Mouse (Mus musculus) megakaryocyte, embryonic 14.5 days (primary cell): ENCODE results near the gene Mtg1.

Experiments used
- FLI1 ChIP-seq: IDR thresholded peaks from 2 replicates; pipeline ENCODE4 v1.6.1; 2012; ENCODE audit warnings: low read length, inconsistent platforms, mixed read lengths
- GATA1 ChIP-seq: IDR thresholded peaks from 3 replicates; pipeline ENCODE4 v1.6.1; 2012; ENCODE audit warnings: mixed read lengths, low read length, inconsistent platforms, borderline replicate concordance

DNA sequence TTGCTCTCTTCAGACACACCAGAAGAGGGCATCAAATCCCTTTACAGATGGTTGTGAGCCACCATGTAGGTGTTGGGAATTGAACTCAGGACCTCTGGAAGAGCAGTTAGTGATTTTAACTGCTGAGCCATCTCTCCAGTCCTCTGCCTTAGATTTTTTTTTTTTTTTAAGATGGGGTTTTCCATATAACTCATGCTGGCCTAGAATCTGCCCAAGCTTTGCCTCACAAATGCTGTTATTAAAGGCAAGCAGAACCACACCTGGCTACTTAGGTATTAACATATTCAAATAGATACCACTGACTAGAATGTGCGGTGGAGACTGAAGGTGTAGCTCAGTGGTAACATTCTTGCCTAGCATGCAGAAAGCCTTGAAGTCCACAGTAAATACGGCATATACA lies 16.9 kb upstream of the Mtg1 start:
- no peak for TF ChIP-seq GATA1
- TF ChIP-seq FLI1, result no peak
